Mouse (Mus musculus) limb, embryonic 14.5 days (tissue): Measurements from ENCODE around the gene Mylk. TPM values are rescaled to one million over a fixed set of nuclear protein-coding genes. Genes with fewer than 3 reads are reported as not detected.
"Not testable (repeated sequence)": the region's sequence is repeated elsewhere in the genome, so short reads cannot be mapped to it uniquely, and the experiment has no call there.

ENCODE experiments used
- ATAC-seq: fragments of 200-750 bp; cut with Nextera tagmentation; 2 replicates; pipeline ENCODE4 v1.8.0; 2017; ENCODE audit warnings: low read depth, moderate number of reproducible peaks, moderate TSS enrichment; ENCODE audit not compliant: low FRiP score
- DNase-seq: peaks from one replicate; pipeline ENCODE4 v3.0.0-alpha.2; 2015; ENCODE audit warnings: low spot score
- H3K27ac ChIP-seq: fragments of 300-500 bp; sonication (generic); replicated peaks from 2 replicates; pipeline ENCODE4 v1.5.1; 2014; ENCODE audit warnings: low read depth, mild to moderate bottlenecking, low read length, moderate library complexity, mixed read lengths
- H3K27me3 ChIP-seq: fragments of 300-500 bp; sonication (generic); 2 replicates; pipeline ENCODE4 v1.6.1; 2014; ENCODE audit warnings: low read length, mixed read lengths; ENCODE audit not compliant: control insufficient read depth, insufficient read depth
- H3K36me3 ChIP-seq: fragments of 300-500 bp; sonication (generic); 2 replicates; pipeline ENCODE4 v1.6.1; 2014; ENCODE audit warnings: mild to moderate bottlenecking, low read length, moderate library complexity, mixed read lengths; ENCODE audit not compliant: control insufficient read depth, insufficient read depth
- H3K4me1 ChIP-seq: fragments of 300-500 bp; sonication (generic); 2 replicates; pipeline ENCODE4 v1.6.1; 2014; ENCODE audit warnings: antibody characterized with exemption, low read length, mixed read lengths; ENCODE audit not compliant: control insufficient read depth, insufficient read depth
- H3K4me2 ChIP-seq: fragments of 300-500 bp; sonication (generic); replicated peaks from 2 replicates; pipeline ENCODE4 v1.6.1; 2014; ENCODE audit warnings: low read depth, mild to moderate bottlenecking, low read length, moderate library complexity; ENCODE audit not compliant: severe bottlenecking
- H3K4me3 ChIP-seq: fragments of 300-500 bp; sonication (generic); replicated peaks from 2 replicates; pipeline ENCODE4 v1.5.1; 2014; ENCODE audit warnings: low read length
- H3K9ac ChIP-seq: fragments of 300-500 bp; sonication (generic); 2 replicates; pipeline ENCODE4 v1.6.1; 2014; ENCODE audit warnings: mild to moderate bottlenecking, low read depth, low read length, moderate library complexity; ENCODE audit not compliant: severe bottlenecking
- H3K9me3 ChIP-seq: fragments of 300-500 bp; sonication (generic); 2 replicates; pipeline ENCODE4 v1.6.1; 2016; ENCODE audit warnings: low read length; ENCODE audit not compliant: control insufficient read depth
- POLR2A ChIP-seq: fragments of 200-500 bp; IDR thresholded peaks from 2 replicates; pipeline ENCODE4 v1.8.0; 2012; ENCODE audit warnings: inconsistent platforms, mild to moderate bottlenecking, moderate library complexity, borderline replicate concordance; ENCODE audit not compliant: insufficient read depth, insufficient read length; ENCODE audit errors: extremely low read depth
- WGBS: fragments of 180-500 bp; shearing (Covaris S2); extraction: QIAGEN DNeasy Blood & Tissue Kit; methylation state at CpG from one replicate; pipeline ENCODE4 v1.1.7; 2014; 5-methylcytosine and 5-hydroxymethylcytosine counted together
- polyA plus RNA-seq, 2 experiments: library from polyadenylated mRNA; depleted of rRNA in 1 of 2; stranded (reverse) in 1 of 2; unstranded in 1 of 2; fragments of >200 nt; fragmentation: Nextera tagmentation in 1 of 2; extraction: Ambion mirVana in 1 of 2; gene quantifications; 2 replicates each; pipeline versions ENCODE4 v1.2.1 to v1.2.3; 2012 to 2014

Gene Mylk
- polyA plus RNA-seq, 2 experiments: 14.9 to 17.0 TPM

- no peak overlapping the region for H3K4me2 ChIP-seq
- 0 out of 2 replicates have a peak overlapping the region, but pooled peaks have one; percentile 8 for H3K27ac ChIP-seq
- H3K4me3 ChIP-seq: no peak overlapping the region
- no peaks in the 10 kb centered on the region for H3K4me1 ChIP-seq
- no peaks in the 10 kb centered on the region for H3K9me3 ChIP-seq
- H3K27me3 ChIP-seq: no peaks in the 10 kb centered on the region
- TF ChIP-seq POLR2A: no peak
- no peak overlapping the region for H3K9ac ChIP-seq
- no peak for ATAC-seq
- 75% methylated on average over 7 of the region's 7 CpGs for WGBS
- DNase-seq: peak; percentile 21
- H3K36me3 ChIP-seq: peaks cover 31% of the 10 kb centered on the region
Observed at GRCm38 (mm10) chr16:34706487-34706946, 38.5 kb upstream of the Mylk start.

DNA sequence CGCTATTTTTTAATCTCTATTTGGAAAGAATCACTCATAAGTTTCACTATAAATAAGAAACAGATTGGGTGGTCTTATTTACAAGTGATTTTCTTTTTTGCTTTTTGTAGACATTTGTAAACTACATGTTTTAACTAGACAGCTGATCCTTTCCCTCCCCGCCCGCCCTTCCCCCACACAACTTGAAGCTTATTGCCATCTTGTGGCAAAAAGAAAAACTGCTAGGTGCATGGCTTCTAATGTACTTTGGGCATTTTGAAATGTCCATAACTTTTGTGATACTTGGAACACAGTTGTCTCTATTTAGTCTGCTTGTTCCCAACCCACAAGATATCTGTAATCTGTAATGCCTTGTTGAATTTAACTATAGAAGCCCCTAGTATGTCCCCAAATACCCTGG, 33.5 kb upstream of the Mylk start:
- Histone ChIP-seq H3K27ac (no peak overlapping the region), H3K9ac (no peak overlapping the region), H3K4me2 (no peak overlapping the region), H3K27me3 (no peaks in the 10 kb centered on the region), H3K9me3 (no peaks in the 10 kb centered on the region), H3K36me3 (peaks cover 25% of the 10 kb centered on the region), H3K4me3 (no peak overlapping the region), H3K4me1 (no peaks in the 10 kb centered on the region)
- DNase-seq: peak; percentile 5
- ATAC-seq: no peak
- TF ChIP-seq POLR2A: no peak
- WGBS: 80% methylated on average over 3 of the region's 3 CpGs

DNA sequence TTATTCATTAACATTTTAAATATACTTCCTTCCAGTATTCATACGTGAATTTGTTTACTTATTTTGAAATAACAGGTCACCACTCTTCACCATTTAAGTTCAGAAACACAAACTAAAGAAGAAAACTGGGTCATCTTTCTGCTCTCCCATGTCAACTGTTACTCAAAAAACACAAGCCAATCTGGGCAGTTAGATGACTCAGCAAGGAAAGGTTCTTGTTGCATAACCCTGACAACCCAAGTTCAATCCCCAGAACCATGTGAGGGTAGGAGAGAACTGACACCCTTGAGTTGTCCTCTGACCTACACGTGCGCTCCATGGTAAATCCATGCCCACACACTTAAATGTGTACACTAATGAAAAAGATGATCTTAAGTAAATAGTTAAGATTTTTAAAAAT, 19.9 kb upstream of the Mylk start:
- Histone ChIP-seq H3K4me2 (no peak overlapping the region), H3K27ac (no peak overlapping the region), H3K9me3 (peaks cover 1% of the 10 kb centered on the region; the same call in 1 of the 2 replicates), H3K4me3 (no peak overlapping the region), H3K9ac (no peak overlapping the region), H3K4me1 (no peaks in the 10 kb centered on the region), H3K27me3 (no peaks in the 10 kb centered on the region), H3K36me3 (peaks cover 21% of the 10 kb centered on the region)
- WGBS: 93% methylated on average over 3 of the region's 3 CpGs
- TF ChIP-seq POLR2A: no peak
- DNase-seq: no peak
- no peak for ATAC-seq

DNA sequence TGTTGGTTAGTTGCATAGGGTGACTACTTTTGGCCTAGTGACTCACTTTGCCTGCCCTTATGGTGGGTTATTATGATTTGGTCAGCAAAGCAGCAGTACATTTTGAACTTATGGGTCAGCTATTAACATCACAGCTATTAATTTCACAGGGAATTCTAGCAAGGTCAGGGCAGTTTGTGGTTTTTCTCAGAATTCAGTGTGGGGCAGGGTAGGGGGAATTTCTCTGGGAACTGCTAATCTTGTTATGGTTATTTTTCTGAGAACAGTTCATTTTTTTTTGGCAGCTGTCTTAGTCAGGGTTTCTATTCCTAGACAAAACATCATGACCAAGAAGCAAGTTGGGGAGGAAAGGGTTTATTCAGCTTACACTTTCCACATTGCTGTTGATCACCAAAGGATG, 16.4 kb upstream of the Mylk start:
- H3K27me3 ChIP-seq, H3K4me1 ChIP-seq, ATAC-seq, H3K9ac ChIP-seq, H3K4me3 ChIP-seq, DNase-seq, H3K9me3 ChIP-seq, H3K4me2 ChIP-seq, H3K36me3 ChIP-seq, H3K27ac ChIP-seq: not testable (repeated sequence)

GRCm38 (mm10) chr16:34729371-34729770, 15.6 kb upstream of the Mylk start:
- Histone ChIP-seq H3K9me3 (peaks cover 7% of the 10 kb centered on the region; the same call in 1 of the 2 replicates), H3K27ac (no peak overlapping the region), H3K4me2 (no peak overlapping the region), H3K27me3 (no peaks in the 10 kb centered on the region), H3K4me1 (no peaks in the 10 kb centered on the region), H3K36me3 (no peaks in the 10 kb centered on the region), H3K9ac (no peak overlapping the region), H3K4me3 (no peak overlapping the region)
- DNase-seq: no peak
- 87% methylated on average over 1 of the region's 1 CpGs for WGBS
- ATAC-seq: no peak
- no peak for TF ChIP-seq POLR2A

GRCm38 (mm10) chr16:34738656-34739233, 6.3 kb upstream of the Mylk start:
- no peak for TF ChIP-seq POLR2A
- H3K9ac ChIP-seq: no peak overlapping the region
- H3K36me3 ChIP-seq: no peaks in the 10 kb centered on the region
- no peak overlapping the region for H3K4me3 ChIP-seq
- H3K27ac ChIP-seq: no peak overlapping the region
- H3K4me1 ChIP-seq: no peaks in the 10 kb centered on the region
- no peaks in the 10 kb centered on the region for H3K9me3 ChIP-seq
- H3K4me2 ChIP-seq: no peak overlapping the region
- DNase-seq: no peak
- no peaks in the 10 kb centered on the region for H3K27me3 ChIP-seq
- no peak for ATAC-seq
- 84% methylated on average over 4 of the region's 4 CpGs for WGBS
